ENCODE assay signal across 30 mouse cellular contexts in genomic region chr13:52057456-52057855, GRCm38 (mm10).
DNase-seq lines count a peak whose midpoint lies in the region; ATAC-seq and TF ChIP-seq lines count a peak whose summit lies in the region.
"Had no signal": no experiment of that assay in that cellular context is flagged by ENCODE, and none has a peak within 500 bp of the region (broad histone marks: within the 10 kb centered on the region; RNA-seq: fewer than 3 reads in every experiment).

No protein-coding gene starts in this region.

- no peaks in the 10 kb centered on the region for H3K27me3 ChIP-seq in kidney, adult 2 months (replicated peaks; ENCODE audit: control insufficient read depth, insufficient read depth, low read length)
- H3K27me3 ChIP-seq: forebrain, embryonic 13.5 days; heart, embryonic 13.5 days; midbrain, embryonic 12.5 days; neural tube, embryonic 12.5 days had no signal

- no peak overlapping the region for H3K27ac ChIP-seq in kidney, adult 2 months (ENCODE audit: insufficient read depth, low read depth, low read length)
- H3K27ac ChIP-seq: forebrain, embryonic 13.5 days; gastrocnemius, adult 2 months; heart, adult 2 months; heart, embryonic 13.5 days; hindbrain, embryonic 14.5 days; midbrain, embryonic 12.5 days; neural tube, embryonic 12.5 days had no signal

- no peaks in the 10 kb centered on the region for H3K36me3 ChIP-seq in kidney, adult 2 months (ENCODE audit: control insufficient read depth, insufficient read depth, low read length)
- H3K36me3 ChIP-seq: heart, embryonic 13.5 days; midbrain, embryonic 12.5 days; neural tube, embryonic 12.5 days had no signal

- TF ChIP-seq CTCF in kidney, adult 2 months (conservative IDR thresholded peaks at IDR 0.05; ENCODE audit: insufficient read depth, insufficient read length, low read depth, low read length) = no peak

- ATAC-seq in cerebellum, adult (ENCODE audit: insufficient number of reproducible peaks, low FRiP score, low TSS enrichment) = no peak
- ATAC-seq: activated CD4-positive, CD25-positive, alpha-beta regulatory T cell, adult 4 months; forebrain, embryonic 13.5 days; lung, postnatal 0 days had no signal

- WGBS in kidney, adult 2 months = 49% methylated on average over 10 of the region's 10 CpGs

- peaks cover 22% of the 10 kb centered on the region; the same call in 1 of the 2 replicates for H3K4me1 ChIP-seq in kidney, adult 2 months (ENCODE audit: control insufficient read depth, insufficient read depth, low read length)
- H3K4me1 ChIP-seq: forebrain, embryonic 13.5 days; heart, embryonic 13.5 days; midbrain, embryonic 12.5 days had no signal

- DNase-seq in kidney, adult 2 months = peak; percentile 93
- peak; percentile 89 for DNase-seq in kidney, adult 9 months
- DNase-seq in kidney, postnatal 14 days = peak; percentile 61
- DNase-seq in yolk sac, embryonic 10.5 days (ENCODE audit: low spot score) = peak; percentile 63
- DNase-seq in heart, adult 8-10 months (ENCODE audit: low spot score) = no peak
- DNase-seq: adrenal gland, adult 2 months; adrenal gland, postnatal 36 days; B cell, adult 2 months; cerebellum, adult 2 months; cerebellum, postnatal 36 days; gastrocnemius, adult 2 months; gastrocnemius, postnatal 36 days; heart, adult 2 months; heart, postnatal 10 days; layer of hippocampus, postnatal 36 days; left cerebral cortex, postnatal 4 days; lung, adult 18-20 months; lung, postnatal 4 days; retina, postnatal 1 day; right cerebral cortex, postnatal 14 days had no signal

- TF ChIP-seq POLR2A in kidney, adult 2 months (IDR thresholded peaks at IDR 0.05; ENCODE audit: low read depth, low read length) = no peak

- no peak overlapping the region for H3K4me3 ChIP-seq in kidney, adult 2 months (ENCODE audit: insufficient read depth, low read depth, low read length)
- H3K4me3 ChIP-seq: forebrain, embryonic 13.5 days; gastrocnemius, adult 2 months; heart, adult 2 months; heart, embryonic 13.5 days; megakaryocyte, embryonic 14.5 days; midbrain, embryonic 12.5 days; myocyte; neural tube, embryonic 12.5 days had no signal
